Mouse (Mus musculus): ENCODE data around the gene Chst13.

GRCm38 (mm10) chr6:90359445-90359844 is 34.5 kb upstream of the Chst13 start:
- TF ChIP-seq HCFC1 (IDR thresholded peaks at IDR 0.05; ENCODE audit: borderline replicate concordance, insufficient read depth, low read length) = no peak
- TF ChIP-seq ZNF384 (IDR thresholded peaks at IDR 0.05; ENCODE audit: low read depth, low read length) = no peak

All from ES-E14 (cell line).